Mouse (Mus musculus) thymus, adult 2 months (tissue): ENCODE results near the gene 2210017I01Rik.

Source experiments
- CTCF ChIP-seq: fragments of 200-500 bp; IDR thresholded peaks from 2 replicates; pipeline ENCODE4 v1.5.1; 2012; ENCODE audit warnings: mild to moderate bottlenecking, control low read depth, low read length, moderate library complexity, borderline replicate concordance; ENCODE audit not compliant: control insufficient read depth, poor library complexity, insufficient read depth; ENCODE audit errors: extremely low read depth
- POLR2A ChIP-seq: fragments of 200-500 bp; IDR thresholded peaks from 2 replicates; pipeline ENCODE4 v1.6.1; 2012; ENCODE audit warnings: mild to moderate bottlenecking, low read length, control low read depth, moderate library complexity; ENCODE audit not compliant: control insufficient read depth, poor library complexity, insufficient read depth; ENCODE audit errors: extremely low read depth

- TF ChIP-seq POLR2A (no peak), CTCF (no peak)
These were observed 7.3 kb downstream of the 2210017I01Rik start for GRCm38 (mm10) chr3:92599973-92600372.
